In the genomic region with DNA sequence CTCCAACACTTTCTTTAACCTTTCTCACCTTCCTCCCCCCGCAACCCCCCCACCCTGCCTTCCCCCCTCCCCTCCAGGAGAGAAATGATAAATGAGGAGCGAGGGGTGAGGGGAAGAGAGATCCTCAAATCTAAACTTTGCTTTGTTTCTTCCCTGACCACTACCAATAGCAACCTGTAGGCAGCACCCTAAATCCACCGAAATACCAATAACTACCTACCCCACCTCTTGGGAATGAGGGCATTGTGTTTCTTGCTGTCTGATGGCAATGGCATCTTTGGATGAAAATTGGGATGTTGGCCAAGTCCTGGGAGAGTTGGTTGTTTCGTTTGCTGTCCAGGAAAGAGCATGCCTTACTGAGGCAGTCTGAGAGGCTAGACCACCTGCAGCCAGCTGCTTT, we compare ENCODE assay signal across 17 mouse cellular contexts. TPM values are rescaled to one million over a fixed set of nuclear protein-coding genes. Genes with fewer than 3 reads are reported as not detected.
DNase-seq lines count a peak whose midpoint lies in the region; TF ChIP-seq lines count a peak whose summit lies in the region.
"Had no signal": no experiment of that assay in that cellular context is flagged by ENCODE, and none has a peak within 500 bp of the region (broad histone marks: within the 10 kb centered on the region; RNA-seq: fewer than 3 reads in every experiment).

No protein-coding gene starts in this region.

- DNase-seq in embryo, embryonic 10 days (ENCODE audit: low spot score) = peak; percentile 11
- DNase-seq in embryo, embryonic 10.5 days (ENCODE audit: low spot score) = no peak
- DNase-seq in layer of hippocampus, adult 2 months (ENCODE audit: low spot score in 2 of 2) = no peak
- DNase-seq in layer of hippocampus, postnatal 36 days = no peak
- DNase-seq in 3T3-L1 (ENCODE audit: low read depth, low spot score) = peak; percentile 14
- peak; percentile 37 for DNase-seq in MN1 (ENCODE audit: low spot score)
- no peak for DNase-seq in frontal cortex, postnatal 25 days (ENCODE audit: low spot score in 2 of 2)
- DNase-seq in thymus, adult 18-20 months = no peak
- DNase-seq: thymus, postnatal 14 days had no signal

- peak overlapping the region; percentile 96 for H3K27ac ChIP-seq in layer of hippocampus, adult 2 months
- H3K27ac ChIP-seq: forebrain, embryonic 13.5 days; neural tube, embryonic 13.5 days had no signal

- peak; percentile 56 for TF ChIP-seq CTCF in layer of hippocampus, adult 2 months (conservative IDR thresholded peaks at IDR 0.05)

- H3K4me3 ChIP-seq in layer of hippocampus, adult 2 months = no peak overlapping the region
- H3K4me3 ChIP-seq: forebrain, embryonic 13.5 days had no signal

RNA-seq across cellular contexts. Expression of a gene that starts 20.8 kb away (rescaled TPM):
- total RNA-seq in layer of hippocampus, adult 2 months (2021) = 10 to 100 TPM; 26.0 to 26.3 TPM
- total RNA-seq in layer of hippocampus, postnatal 36 days (2021) = 10 to 100 TPM; 25.4 to 26.1 TPM
- total RNA-seq: megakaryocyte-erythroid progenitor cell, adult 5-6 weeks; monocyte, adult 5-6 weeks had no signal

RNA-seq across cellular contexts. Expression of a gene that starts 52.3 kb away (rescaled TPM):
- 10 to 100 TPM in 1 of 2 experiments, 1 to 10 TPM in 1; 9.5 to 10.2 TPM for total RNA-seq in layer of hippocampus, adult 2 months (2021)
- 10 to 100 TPM in 1 of 2 experiments, 1 to 10 TPM in 1; 9.3 to 10.5 TPM for total RNA-seq in layer of hippocampus, postnatal 36 days (2021)

RNA-seq across cellular contexts. Expression of a gene that starts 59.4 kb away (rescaled TPM):
- not detected for total RNA-seq in layer of hippocampus, adult 2 months (2021)
- total RNA-seq in layer of hippocampus, postnatal 36 days (2021) = not detected
- total RNA-seq: gastrocnemius, adult 18-20 months; heart, adult 8-10 months; heart, postnatal 25 days; left cerebral cortex, adult 18-20 months; megakaryocyte-erythroid progenitor cell, adult 5-6 weeks; monocyte, adult 5-6 weeks had no signal

Comparison
In these comparisons a context has a peak if more than half of its experiments do, and no peak if none do; other contexts are left out.
1. DNase-seq: peak in embryo, embryonic 10 days (single experiment), 3T3-L1 (single experiment) and MN1 (single experiment); none in embryo, embryonic 10.5 days (single experiment), layer of hippocampus, adult 2 months (0 of 2), layer of hippocampus, postnatal 36 days (0 of 2), frontal cortex, postnatal 25 days (0 of 2) and thymus, adult 18-20 months (0 of 2).